Comparison of ENCODE assay signal across 12 mouse cellular contexts in the genomic region with DNA sequence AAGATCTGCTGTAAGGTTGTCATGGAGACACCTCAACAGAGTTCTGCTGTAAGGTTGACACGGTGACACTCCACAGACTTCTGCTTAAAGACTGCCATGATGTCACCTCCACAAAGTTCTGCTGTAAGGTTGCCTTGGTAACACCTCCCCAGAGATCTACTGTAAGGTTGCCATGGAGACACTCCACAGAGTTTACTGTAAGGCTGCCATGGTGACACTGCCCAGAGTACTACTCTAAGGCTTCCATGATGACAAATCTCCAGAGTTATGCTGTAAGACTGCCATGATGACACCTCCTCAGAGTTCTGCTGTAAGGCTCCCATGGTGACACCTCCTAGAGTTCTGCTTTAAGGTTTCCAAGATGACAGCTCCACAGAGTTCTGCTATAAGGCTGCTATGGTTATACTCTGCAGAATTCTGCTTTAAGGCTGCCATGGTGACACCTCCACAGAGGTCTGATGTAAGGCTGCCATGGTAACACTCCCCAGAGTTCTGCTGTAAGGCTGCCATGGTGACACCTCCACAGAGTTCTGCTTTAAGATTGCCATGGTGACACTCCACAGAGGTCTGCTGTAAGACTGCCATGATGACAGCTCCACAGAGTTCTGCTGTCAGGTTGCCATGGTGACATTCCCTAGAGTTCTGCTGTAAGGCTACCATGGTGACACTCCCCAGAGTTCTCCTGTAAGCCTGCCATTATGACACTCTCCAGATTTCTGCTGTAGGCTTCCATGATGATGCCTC.
DNase-seq lines count a peak whose midpoint lies in the region; ATAC-seq lines count a peak whose summit lies in the region.
"Had no signal": no experiment of that assay in that cellular context is flagged by ENCODE, and none has a peak within 500 bp of the region (broad histone marks: within the 10 kb centered on the region; RNA-seq: fewer than 3 reads in every experiment).

No protein-coding gene starts in this region.

- no peak overlapping the region for H3K4me2 ChIP-seq in midbrain, embryonic 11.5 days
- H3K4me2 ChIP-seq in limb, embryonic 15.5 days = no peak overlapping the region
- no peak overlapping the region for H3K4me2 ChIP-seq in kidney, embryonic 16.5 days (replicated peaks; ENCODE audit: low read depth, low read length)
- H3K4me2 ChIP-seq in intestine, embryonic 15.5 days (replicated peaks) = no peak overlapping the region
- H3K4me2 ChIP-seq: embryonic facial prominence, embryonic 12.5 days; liver, embryonic 12.5 days had no signal

- 80% methylated on average over 1 of the region's 1 CpGs for WGBS in midbrain, embryonic 11.5 days
- 96% methylated on average over 1 of the region's 1 CpGs for whole genome bisulfite sequencing in midbrain, embryonic 10.5 days
- WGBS in limb, embryonic 15.5 days = 79% methylated on average over 1 of the region's 1 CpGs
- WGBS in kidney, embryonic 16.5 days = 68% methylated on average over 1 of the region's 1 CpGs
- WGBS in intestine, embryonic 15.5 days = 81% methylated on average over 1 of the region's 1 CpGs

- no peaks in the 10 kb centered on the region; the same call in 1 of the 2 replicates for H3K9me3 ChIP-seq in midbrain, embryonic 11.5 days (ENCODE audit: control insufficient read depth, low read length)
- peaks cover 16% of the 10 kb centered on the region for H3K9me3 ChIP-seq in midbrain, embryonic 10.5 days (replicated peaks)
- H3K9me3 ChIP-seq in limb, embryonic 15.5 days = no peaks in the 10 kb centered on the region
- H3K9me3 ChIP-seq in kidney, embryonic 16.5 days (ENCODE audit: low read length) = 0 out of 2 replicates have a peak, but pooled peaks cover 3% of the 10 kb centered on the region
- no peaks in the 10 kb centered on the region for H3K9me3 ChIP-seq in intestine, embryonic 15.5 days
- H3K9me3 ChIP-seq: embryonic facial prominence, embryonic 12.5 days had no signal

- no peak overlapping the region for H3K4me3 ChIP-seq in midbrain, embryonic 11.5 days (ENCODE audit: low read depth, low read length)
- no peak overlapping the region for H3K4me3 ChIP-seq in midbrain, embryonic 10.5 days
- no peak overlapping the region for H3K4me3 ChIP-seq in limb, embryonic 15.5 days
- no peak overlapping the region for H3K4me3 ChIP-seq in kidney, embryonic 16.5 days (ENCODE audit: low read length)
- no peak overlapping the region for H3K4me3 ChIP-seq in intestine, embryonic 15.5 days (replicated peaks)
- H3K4me3 ChIP-seq: embryonic facial prominence, embryonic 12.5 days; liver, embryonic 12.5 days had no signal

- no peaks in the 10 kb centered on the region for H3K36me3 ChIP-seq in midbrain, embryonic 11.5 days (ENCODE audit: control insufficient read depth, insufficient read depth, low read length)
- H3K36me3 ChIP-seq in midbrain, embryonic 10.5 days = no peaks in the 10 kb centered on the region
- no peaks in the 10 kb centered on the region for H3K36me3 ChIP-seq in limb, embryonic 15.5 days
- H3K36me3 ChIP-seq in kidney, embryonic 16.5 days (ENCODE audit: insufficient read depth, low read length) = no peaks in the 10 kb centered on the region
- no peaks in the 10 kb centered on the region for H3K36me3 ChIP-seq in intestine, embryonic 15.5 days
- H3K36me3 ChIP-seq: embryonic facial prominence, embryonic 12.5 days; liver, embryonic 12.5 days had no signal

- H3K9ac ChIP-seq in midbrain, embryonic 11.5 days (ENCODE audit: low read length) = no peak overlapping the region
- H3K9ac ChIP-seq in limb, embryonic 15.5 days = no peak overlapping the region
- no peak overlapping the region for H3K9ac ChIP-seq in kidney, embryonic 16.5 days (replicated peaks; ENCODE audit: low read length)
- no peak overlapping the region for H3K9ac ChIP-seq in intestine, embryonic 15.5 days
- H3K9ac ChIP-seq: embryonic facial prominence, embryonic 12.5 days; liver, embryonic 12.5 days had no signal

- no peaks in the 10 kb centered on the region for H3K4me1 ChIP-seq in midbrain, embryonic 11.5 days (ENCODE audit: control insufficient read depth, insufficient read depth, low read length)
- no peaks in the 10 kb centered on the region for H3K4me1 ChIP-seq in midbrain, embryonic 10.5 days
- H3K4me1 ChIP-seq in limb, embryonic 15.5 days = no peaks in the 10 kb centered on the region
- H3K4me1 ChIP-seq in kidney, embryonic 16.5 days (ENCODE audit: insufficient read depth, low read length) = no peaks in the 10 kb centered on the region
- no peaks in the 10 kb centered on the region for H3K4me1 ChIP-seq in intestine, embryonic 15.5 days (replicated peaks)
- H3K4me1 ChIP-seq: embryonic facial prominence, embryonic 12.5 days; liver, embryonic 12.5 days had no signal

- H3K27me3 ChIP-seq in midbrain, embryonic 11.5 days (ENCODE audit: control insufficient read depth, insufficient read depth, low read length) = no peaks in the 10 kb centered on the region
- no peaks in the 10 kb centered on the region for H3K27me3 ChIP-seq in midbrain, embryonic 10.5 days (ENCODE audit: low read depth, poor library complexity, severe bottlenecking)
- H3K27me3 ChIP-seq in limb, embryonic 15.5 days = no peaks in the 10 kb centered on the region
- H3K27me3 ChIP-seq in kidney, embryonic 16.5 days (ENCODE audit: insufficient read depth, low read length) = no peaks in the 10 kb centered on the region
- H3K27me3 ChIP-seq in intestine, embryonic 15.5 days (replicated peaks) = no peaks in the 10 kb centered on the region
- H3K27me3 ChIP-seq: embryonic facial prominence, embryonic 12.5 days; liver, embryonic 12.5 days had no signal

- peak; percentile 68 for ATAC-seq in midbrain, embryonic 11.5 days (ENCODE audit: low FRiP score)
- 0 out of 2 replicates have a peak, but pooled peaks have one; percentile 27 for ATAC-seq in limb, embryonic 15.5 days (ENCODE audit: insufficient number of reproducible peaks, low FRiP score, low TSS enrichment, low read depth)
- ATAC-seq in kidney, embryonic 16.5 days (ENCODE audit: low FRiP score, low TSS enrichment) = no peak
- ATAC-seq in intestine, embryonic 15.5 days = no peak
- ATAC-seq: liver, embryonic 12.5 days had no signal

- DNase-seq in embryo, embryonic 10.5 days (ENCODE audit: low spot score) = peak; percentile 21
- no peak for DNase-seq in embryo, embryonic 10 days (ENCODE audit: low spot score)
- no peak for DNase-seq in midbrain, embryonic 11.5 days (ENCODE audit: low spot score, missing footprints)
- no peak for DNase-seq in midbrain, embryonic 10.5 days (ENCODE audit: low spot score)
- peak; percentile 61 for DNase-seq in retina, postnatal 1 day
- DNase-seq: kidney, adult 8-10 months; spleen, adult 18-20 months had no signal

- no peak overlapping the region for H3K27ac ChIP-seq in midbrain, embryonic 11.5 days (ENCODE audit: low read depth, low read length)
- no peak overlapping the region for H3K27ac ChIP-seq in midbrain, embryonic 10.5 days (replicated peaks)
- no peak overlapping the region for H3K27ac ChIP-seq in limb, embryonic 15.5 days
- no peak overlapping the region for H3K27ac ChIP-seq in kidney, embryonic 16.5 days (ENCODE audit: low read length)
- no peak overlapping the region for H3K27ac ChIP-seq in intestine, embryonic 15.5 days
- H3K27ac ChIP-seq: embryonic facial prominence, embryonic 12.5 days; liver, embryonic 12.5 days had no signal

Comparison
In these comparisons a context has a peak if more than half of its experiments do, and no peak if none do; other contexts are left out.
1. DNase-seq: peak in embryo, embryonic 10.5 days (single experiment) and retina, postnatal 1 day (single experiment); none in embryo, embryonic 10 days (single experiment), midbrain, embryonic 11.5 days (single experiment) and midbrain, embryonic 10.5 days (single experiment).
2. ATAC-seq: peak in midbrain, embryonic 11.5 days (single experiment) and limb, embryonic 15.5 days (single experiment); none in kidney, embryonic 16.5 days (single experiment) and intestine, embryonic 15.5 days (single experiment).